Mouse (Mus musculus) urinary bladder, postnatal 10 days (tissue): ENCODE measurements around the gene Osbpl9.

Source experiments
- DNase-seq: peaks from one replicate; pipeline ENCODE4 v3.0.0; 2022; ENCODE audit warnings: low spot score

Gene Osbpl9

GRCm38 (mm10) chr4:109134955-109135354 lies 67.1 kb downstream of the Osbpl9 start:
- DNase-seq, result no peak

GRCm38 (mm10) chr4:109131256-109131872 lies 70.7 kb downstream of the Osbpl9 start:
- DNase-seq, result no peak

DNA sequence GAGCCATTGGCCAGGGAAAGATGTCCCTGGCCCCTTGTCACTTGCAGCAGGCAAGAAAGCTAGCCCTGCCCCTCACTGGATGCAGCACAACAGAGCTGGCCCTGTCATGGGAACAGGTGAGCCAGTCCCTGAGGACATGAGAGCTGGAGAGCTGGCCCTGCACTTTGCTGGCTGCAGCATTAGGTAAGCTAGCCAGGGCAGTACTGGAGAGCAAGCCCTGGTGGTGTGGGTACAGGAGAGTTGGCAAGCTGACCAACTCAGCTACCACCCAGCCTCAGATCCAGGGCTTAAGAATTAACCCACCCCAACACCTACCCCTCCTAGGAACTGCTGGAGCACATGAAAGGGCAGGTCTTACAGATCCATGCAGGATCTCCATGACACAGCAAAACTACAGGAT lies 73.1 kb downstream of the Osbpl9 start:
- no peak for DNase-seq

- DNase-seq, result no peak
These were observed 74.1 kb downstream of the Osbpl9 start for GRCm38 (mm10) chr4:109128017-109128416.

- no peak for DNase-seq
These were observed 75.1 kb downstream of the Osbpl9 start for GRCm38 (mm10) chr4:109126834-109127564.

GRCm38 (mm10) chr4:109125746-109126425 lies 76.2 kb downstream of the Osbpl9 start:
- DNase-seq, result no peak

DNA sequence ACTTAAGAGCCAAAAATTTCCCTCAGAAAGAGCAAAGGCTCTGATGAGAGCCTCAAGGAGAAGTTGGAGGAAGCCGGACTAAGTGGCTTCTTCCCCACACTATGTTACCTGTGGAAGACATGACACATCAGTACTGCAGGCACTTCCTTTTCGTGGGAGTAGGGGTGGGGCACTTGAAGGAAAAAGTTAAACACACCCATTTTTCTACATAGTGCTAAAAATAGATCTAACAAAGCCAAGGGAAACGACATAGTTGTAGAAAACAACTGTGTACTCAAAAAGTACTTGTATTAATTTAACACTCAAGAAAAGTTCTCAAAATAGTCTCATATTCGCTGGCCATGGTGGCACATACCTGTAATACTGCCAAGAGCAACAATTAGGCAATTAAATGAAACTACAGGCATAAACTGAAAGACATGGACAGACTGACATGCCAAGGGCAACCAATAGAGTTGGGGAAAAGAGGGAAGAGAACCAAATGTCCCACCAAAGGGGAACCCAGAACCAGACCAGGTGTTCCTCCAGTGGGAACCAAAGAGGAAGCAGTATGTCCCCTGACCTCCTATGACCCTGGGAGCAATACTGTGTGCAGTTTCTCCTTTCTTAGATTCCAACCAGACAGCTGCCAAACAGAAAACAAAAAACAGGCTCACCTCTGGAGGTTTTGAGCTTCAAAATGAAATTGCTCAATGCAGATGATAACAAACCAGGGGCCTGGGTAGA lies 79.1 kb downstream of the Osbpl9 start:
- no peak for DNase-seq

DNA sequence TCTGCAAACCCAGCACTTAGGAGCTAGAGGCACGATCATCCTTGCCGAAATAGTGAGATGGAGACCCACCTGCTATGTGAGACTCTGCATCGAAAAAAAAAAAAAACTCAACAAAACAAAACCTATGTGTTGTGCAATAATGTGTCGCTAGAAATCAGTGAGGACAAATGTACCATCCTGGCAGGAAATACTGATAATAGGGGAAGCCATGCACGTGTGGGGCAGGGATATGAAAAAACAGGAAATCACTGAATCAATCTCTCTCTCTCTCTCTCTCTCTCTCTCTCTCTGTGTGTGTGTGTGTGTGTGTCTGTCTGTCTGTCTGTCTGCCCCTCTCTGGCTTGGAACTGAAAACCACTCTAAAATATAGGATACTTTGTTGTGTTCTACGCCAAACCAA lies 81.3 kb downstream of the Osbpl9 start:
- DNase-seq, result no peak

DNA sequence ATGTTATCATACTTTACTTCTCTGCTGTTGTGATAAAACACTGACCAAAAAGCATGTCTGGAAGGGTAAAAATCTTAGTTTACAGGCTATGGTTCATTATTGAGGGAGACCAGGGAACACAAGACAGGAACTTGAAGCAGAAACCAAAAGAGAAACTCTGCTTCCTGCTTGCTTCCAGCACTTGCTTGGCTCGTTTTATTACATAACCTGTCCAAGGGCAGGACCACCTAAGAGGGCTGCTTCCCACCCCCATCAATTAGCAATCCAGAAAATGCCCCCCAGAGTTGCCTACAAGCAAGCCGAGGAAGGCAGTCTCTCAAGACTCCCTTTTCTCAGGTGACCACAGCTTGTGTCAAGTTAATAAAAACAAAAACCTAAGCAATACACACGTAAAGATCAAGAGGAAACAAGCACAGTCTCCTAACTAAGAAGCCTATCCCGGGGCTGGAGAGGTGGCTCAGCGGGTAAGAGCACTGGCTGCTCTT lies 82.4 kb downstream of the Osbpl9 start:
- no peak for DNase-seq

DNA sequence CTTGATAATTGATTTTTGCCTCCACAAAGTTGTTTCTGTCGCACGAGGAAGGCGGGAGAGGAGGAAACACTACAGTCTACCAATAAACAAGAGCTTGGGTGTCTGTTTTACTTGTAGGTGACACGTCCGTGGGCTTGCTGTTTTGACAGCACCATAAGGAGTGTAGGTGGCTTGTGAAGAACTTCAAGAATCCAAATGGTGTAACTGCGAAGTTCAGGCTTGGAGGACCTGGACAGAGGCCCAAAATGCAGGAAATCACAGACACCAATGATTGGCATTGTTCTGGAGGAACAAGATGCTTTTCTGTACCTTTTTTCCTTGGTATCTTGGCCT lies 83.8 kb downstream of the Osbpl9 start:
- no peak for DNase-seq

DNA sequence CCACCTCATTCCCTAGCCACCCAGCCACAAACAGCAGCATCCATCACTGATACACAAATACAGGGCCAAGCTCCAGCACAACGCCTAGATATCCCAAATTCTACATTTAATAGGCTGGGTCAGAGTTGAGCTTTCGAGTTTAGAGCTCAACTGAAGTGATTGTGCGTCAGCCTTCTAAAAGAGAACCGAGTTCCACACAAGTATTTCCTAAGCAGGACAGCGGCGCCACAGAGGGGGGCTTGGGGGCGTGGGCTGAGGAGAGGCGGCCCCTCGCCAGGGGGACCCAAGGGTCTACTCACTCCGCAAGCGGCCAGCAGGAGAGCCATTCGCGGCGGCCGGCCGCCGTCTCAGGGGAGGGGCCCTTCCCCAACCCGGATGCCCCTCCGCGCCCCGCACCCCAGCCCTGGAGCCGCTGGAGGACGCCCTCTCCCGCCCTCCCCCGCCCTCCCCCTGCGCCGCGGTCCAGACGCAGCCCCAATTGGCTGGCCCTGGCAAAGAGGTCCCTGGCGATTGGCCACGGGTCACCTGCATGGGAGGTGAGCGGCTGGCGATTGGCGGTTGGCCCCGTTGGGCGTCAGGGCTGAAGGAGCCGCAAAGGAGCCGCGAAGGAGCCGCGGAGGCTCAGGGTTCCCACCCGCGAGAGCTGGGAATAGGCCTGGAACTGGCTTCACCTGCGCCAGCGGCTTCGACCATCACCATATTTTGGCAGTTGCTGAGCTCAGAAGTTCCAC lies 84.3 kb downstream of the Osbpl9 start:
- DNase-seq, result peak; percentile 80

DNA sequence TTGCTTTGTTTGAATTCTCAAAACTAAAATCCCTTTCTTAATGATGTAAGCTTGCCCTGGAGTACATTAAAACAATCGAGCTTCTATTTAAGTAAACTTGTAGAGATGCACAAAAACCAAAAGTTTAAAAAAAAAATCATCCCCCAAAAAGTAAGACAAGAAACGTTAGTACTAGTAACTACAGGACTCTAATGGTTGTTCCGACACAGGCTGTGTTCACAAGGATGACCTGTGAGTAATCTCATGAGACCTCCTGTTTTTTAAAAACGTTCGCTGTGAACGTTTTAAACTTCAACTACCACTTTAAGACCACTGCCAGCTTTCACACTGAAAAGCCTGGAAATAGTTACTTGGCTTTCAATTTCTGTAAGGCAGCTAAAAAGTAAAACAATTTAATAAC lies 85.1 kb downstream of the Osbpl9 start:
- DNase-seq, result no peak

- no peak for DNase-seq
These were observed 85.6 kb downstream of the Osbpl9 start for GRCm38 (mm10) chr4:109116494-109116893.

- no peak for DNase-seq
These were observed 86.3 kb downstream of the Osbpl9 start for GRCm38 (mm10) chr4:109115742-109116141.

GRCm38 (mm10) chr4:109114308-109114707 lies 87.8 kb downstream of the Osbpl9 start:
- no peak for DNase-seq

GRCm38 (mm10) chr4:109112915-109113505 lies 89.1 kb downstream of the Osbpl9 start:
- DNase-seq, result no peak

DNA sequence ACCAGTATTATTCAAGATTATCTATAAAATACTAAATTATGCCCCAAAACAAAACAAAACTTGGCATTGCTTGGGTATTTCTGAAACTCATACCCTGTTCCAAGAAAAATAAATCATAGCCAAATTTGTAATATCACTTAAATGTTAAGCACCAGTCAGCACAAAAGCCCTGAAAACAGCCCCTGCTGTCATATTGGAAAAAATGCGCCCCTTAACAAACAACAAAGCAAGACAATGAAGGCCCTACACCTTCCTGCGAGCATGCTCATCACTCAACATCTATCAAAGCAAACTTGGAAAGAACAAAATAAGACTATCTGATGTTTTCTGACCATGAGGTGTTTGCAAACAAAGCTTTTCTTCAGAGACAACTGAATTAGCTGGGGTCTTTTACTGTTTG lies 91.1 kb downstream of the Osbpl9 start:
- DNase-seq, result no peak

- no peak for DNase-seq
These were observed 92.4 kb downstream of the Osbpl9 start for GRCm38 (mm10) chr4:109109686-109110085.

GRCm38 (mm10) chr4:109109012-109109411 lies 93.1 kb downstream of the Osbpl9 start:
- no peak for DNase-seq

DNA sequence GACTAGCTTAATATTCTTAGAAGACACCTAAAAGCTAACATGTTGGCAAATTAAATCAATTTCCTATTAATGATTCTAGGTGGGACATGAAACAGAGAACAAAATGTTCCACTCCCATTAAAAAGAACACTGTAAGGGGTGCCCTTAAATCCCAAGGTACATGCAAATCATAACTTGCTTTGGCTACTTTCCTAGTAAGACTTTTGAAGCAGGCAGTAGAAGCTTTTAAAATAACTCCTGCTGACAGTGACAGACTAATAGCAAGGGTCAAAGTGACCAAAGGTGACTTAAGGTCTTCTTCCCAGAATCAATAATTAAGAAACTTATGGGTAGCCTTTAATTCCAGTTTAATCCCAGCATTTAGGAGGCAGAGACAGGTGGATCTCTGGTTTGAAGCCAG lies 95.5 kb downstream of the Osbpl9 start:
- DNase-seq, result no peak

- DNase-seq, result no peak
These were observed 96.0 kb downstream of the Osbpl9 start for GRCm38 (mm10) chr4:109106034-109106433.

DNA sequence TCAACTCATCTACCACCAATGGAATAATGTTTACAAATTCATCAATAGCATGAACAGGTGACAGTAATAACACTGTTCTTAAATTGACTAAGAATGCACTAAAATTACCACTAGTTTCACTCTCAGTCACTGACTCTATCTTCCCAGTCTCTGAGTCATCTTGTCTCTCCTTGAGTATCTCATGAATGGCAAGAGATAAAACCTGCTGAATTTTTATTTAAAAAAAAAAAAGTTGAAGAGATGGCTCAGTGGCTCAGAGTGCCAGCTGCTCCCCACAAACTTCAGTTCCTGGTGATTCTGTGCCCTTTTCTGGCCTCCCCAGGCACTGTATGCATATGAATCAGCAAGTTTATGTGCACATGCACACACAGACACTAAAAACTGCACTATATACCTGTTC lies 96.8 kb downstream of the Osbpl9 start:
- DNase-seq, result no peak
